Mouse (Mus musculus) myocyte (in vitro differentiated cells): ENCODE measurements around the gene Rnf157.

Source experiments
- MAX ChIP-seq: IDR thresholded peaks from one replicate; pipeline ENCODE4 v1.6.1; 2011; ENCODE audit warnings: low read depth, mild to moderate bottlenecking, control low read depth
- MYOD1 ChIP-seq, 3 experiments: IDR thresholded peaks; one replicate each; pipeline ENCODE4 v1.6.1; 2011; ENCODE audit warnings: control low read depth in 2 of 3, low read depth in 2 of 3, mild to moderate bottlenecking in 2 of 3, moderate library complexity in 1 of 3; ENCODE audit not compliant: insufficient read length in 2 of 3, control insufficient read depth in 1 of 3
- MYOG ChIP-seq, 3 experiments: IDR thresholded peaks; one replicate each; pipeline ENCODE4 v1.6.1; 2011; ENCODE audit warnings: control low read depth in 2 of 3, low read depth in 2 of 3, mild to moderate bottlenecking in 2 of 3; ENCODE audit not compliant: insufficient read length in 2 of 3, control insufficient read depth in 1 of 3, insufficient read depth in 1 of 3
- POLR2A ChIP-seq: IDR thresholded peaks from one replicate; pipeline ENCODE4 v1.6.1; 2011; ENCODE audit warnings: low read depth, mild to moderate bottlenecking, control low read depth, moderate library complexity; ENCODE audit not compliant: insufficient read length
- POLR2AphosphoS2 ChIP-seq: IDR thresholded peaks from one replicate; pipeline ENCODE4 v1.6.1; 2011; ENCODE audit warnings: low read depth, control low read depth; ENCODE audit not compliant: insufficient read length
- TCF12 ChIP-seq: IDR thresholded peaks from one replicate; pipeline ENCODE4 v1.6.1; 2011; ENCODE audit warnings: mild to moderate bottlenecking, control low read depth; ENCODE audit not compliant: poor library complexity, insufficient read depth, severe bottlenecking
- USF1 ChIP-seq: IDR thresholded peaks from one replicate; pipeline ENCODE4 v1.6.1; 2011; ENCODE audit warnings: low read depth, mild to moderate bottlenecking, control low read depth, moderate library complexity

DNA sequence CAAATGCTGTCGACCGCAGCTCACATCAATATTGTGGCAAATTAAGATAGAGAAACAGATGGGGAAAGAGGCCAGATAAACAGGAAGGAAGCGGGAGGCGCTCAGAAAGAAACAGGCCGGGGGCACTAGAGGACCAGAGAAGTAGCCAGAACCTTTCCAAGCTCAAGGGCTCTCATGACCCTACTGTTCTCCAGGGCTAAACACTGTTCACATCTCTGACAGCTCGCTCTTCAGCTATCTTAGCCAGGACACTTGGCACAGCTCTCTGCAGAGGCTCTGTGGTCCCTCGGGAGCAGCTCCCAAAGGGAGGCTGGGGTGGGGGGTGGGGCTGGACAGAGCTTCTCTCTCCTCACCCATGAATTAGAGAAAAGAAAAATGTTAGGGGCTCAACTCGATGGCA lies 122.3 kb downstream of the Rnf157 start:
- TF ChIP-seq MAX (no peak), POLR2AphosphoS2 (no peak), MYOG (IDR thresholded peaks at IDR 0.05; ENCODE audit: control insufficient read depth in 1 of 3, insufficient read depth in 1 of 3, insufficient read length in 2 of 3, low read depth in 2 of 3) (no peak), POLR2A (no peak), USF1 (no peak), TCF12 (no peak), MYOD1 (IDR thresholded peaks at IDR 0.05; ENCODE audit: control insufficient read depth in 1 of 3, insufficient read length in 2 of 3, low read depth in 2 of 3) (no peak)
